ENCODE assay signal across 8 mouse cellular contexts in genomic region chr3:41407988-41408387, GRCm38 (mm10).
DNase-seq lines count a peak whose midpoint lies in the region; ATAC-seq and TF ChIP-seq lines count a peak whose summit lies in the region.

No protein-coding gene starts in this region.

- no peaks in the 10 kb centered on the region for H3K4me1 ChIP-seq in cortical plate, adult 2 months (ENCODE audit: control insufficient read depth, insufficient read depth, low read length)
- H3K4me1 ChIP-seq in hindbrain, embryonic 11.5 days (replicated peaks; ENCODE audit: control insufficient read depth, insufficient read depth, low read length), result peaks cover 2% of the 10 kb centered on the region; the same call in 1 of the 2 replicates
- peaks cover 14% of the 10 kb centered on the region for H3K4me1 ChIP-seq in midbrain, embryonic 10.5 days

- WGBS in hindbrain, embryonic 11.5 days, result 80% methylated on average over 9 of the region's 9 CpGs
- 85% methylated on average over 9 of the region's 9 CpGs for WGBS in midbrain, embryonic 10.5 days

- peak; percentile 81 for DNase-seq in heart, adult 11 months
- no peak for DNase-seq in heart, postnatal 4 days
- no peak for DNase-seq in hindbrain, embryonic 11.5 days (ENCODE audit: low spot score)
- no peak for DNase-seq in midbrain, embryonic 10.5 days (ENCODE audit: low spot score)
- no peak for DNase-seq in cerebellum, adult 18-20 months
- no peak for DNase-seq in ovary, postnatal 10 days (ENCODE audit: low spot score)

- no peak for TF ChIP-seq CTCF in cortical plate, adult 2 months (IDR thresholded peaks at IDR 0.05; ENCODE audit: extremely low read depth, insufficient read depth, low read length)

- peak overlapping the region; percentile 11; the same call in 1 of the 2 replicates for H3K4me3 ChIP-seq in cortical plate, adult 2 months (ENCODE audit: insufficient read depth, low read length)
- H3K4me3 ChIP-seq in hindbrain, embryonic 11.5 days (ENCODE audit: low read depth, low read length), result no peak overlapping the region
- peak overlapping the region; percentile 55 for H3K4me3 ChIP-seq in midbrain, embryonic 10.5 days

- no peak overlapping the region; the same call in 1 of the 2 replicates for H3K9ac ChIP-seq in hindbrain, embryonic 11.5 days (ENCODE audit: low read depth, low read length)

- no peaks in the 10 kb centered on the region for H3K36me3 ChIP-seq in hindbrain, embryonic 11.5 days (ENCODE audit: control insufficient read depth, insufficient read depth, low read length)
- H3K36me3 ChIP-seq in midbrain, embryonic 10.5 days, result no peaks in the 10 kb centered on the region

- no peak for TF ChIP-seq POLR2A in cortical plate, adult 2 months (IDR thresholded peaks at IDR 0.05; ENCODE audit: extremely low read depth, insufficient read depth, low read length)

- no peak overlapping the region for H3K4me2 ChIP-seq in hindbrain, embryonic 11.5 days (replicated peaks; ENCODE audit: low read depth, low read length)

- no peaks in the 10 kb centered on the region for H3K9me3 ChIP-seq in hindbrain, embryonic 11.5 days (ENCODE audit: control insufficient read depth, low read length)
- H3K9me3 ChIP-seq in midbrain, embryonic 10.5 days (replicated peaks), result no peaks in the 10 kb centered on the region

- no peak overlapping the region for H3K27ac ChIP-seq in cortical plate, adult 2 months (ENCODE audit: insufficient read depth, low read length)
- no peak overlapping the region for H3K27ac ChIP-seq in hindbrain, embryonic 11.5 days (ENCODE audit: low read depth, low read length)
- H3K27ac ChIP-seq in midbrain, embryonic 10.5 days (replicated peaks), result 0 out of 2 replicates have a peak overlapping the region, but pooled peaks have one; percentile 81

- peak; percentile 48; the same call in 1 of the 2 replicates for ATAC-seq in hindbrain, embryonic 11.5 days (ENCODE audit: low FRiP score)
- no peak for ATAC-seq in megakaryocyte, adult 5-6 weeks (ENCODE audit: poor library complexity, severe bottlenecking)

- no peaks in the 10 kb centered on the region for H3K27me3 ChIP-seq in hindbrain, embryonic 11.5 days (ENCODE audit: control insufficient read depth, insufficient read depth, low read length)
- 0 out of 2 replicates have a peak, but pooled peaks cover 8% of the 10 kb centered on the region for H3K27me3 ChIP-seq in midbrain, embryonic 10.5 days (ENCODE audit: low read depth, poor library complexity, severe bottlenecking)
